Mouse (Mus musculus): Measurements from ENCODE around the gene Polr1b.

Gene Polr1b

GRCm38 (mm10) chr2:129100784-129101310 is at the start of gene Polr1b:
Gene Polr1b, plus strand, starts transcription at chr2:129100995.
- DNase-seq (ENCODE audit: low read depth, low spot score), result peak; percentile 98

- no peak for DNase-seq (ENCODE audit: low read depth, low spot score)
Observed at GRCm38 (mm10) chr2:129052451-129052983, 48.3 kb upstream of the Polr1b start.

- DNase-seq (ENCODE audit: low read depth, low spot score), result no peak
Observed at GRCm38 (mm10) chr2:129055741-129056140, 45.1 kb upstream of the Polr1b start.

GRCm38 (mm10) chr2:129056597-129056996 is 44.2 kb upstream of the Polr1b start:
- DNase-seq (ENCODE audit: low read depth, low spot score), result no peak

- DNase-seq (ENCODE audit: low read depth, low spot score), result no peak
Observed at GRCm38 (mm10) chr2:129057256-129057655, 43.5 kb upstream of the Polr1b start.

GRCm38 (mm10) chr2:129057920-129058361 is 42.9 kb upstream of the Polr1b start:
- DNase-seq (ENCODE audit: low read depth, low spot score), result no peak

- DNase-seq (ENCODE audit: low read depth, low spot score), result no peak
Observed at GRCm38 (mm10) chr2:129061456-129062059, 39.2 kb upstream of the Polr1b start.

GRCm38 (mm10) chr2:129065437-129066282 is 35.1 kb upstream of the Polr1b start, which contains the start of gene Ttl:
Gene Ttl, plus strand, starts transcription at chr2:129065942.
- peak; percentile 79 for DNase-seq (ENCODE audit: low read depth, low spot score)

- DNase-seq (ENCODE audit: low read depth, low spot score), result peak; percentile 87
Observed at GRCm38 (mm10) chr2:129066326-129066725, 34.5 kb upstream of the Polr1b start.

GRCm38 (mm10) chr2:129070296-129070695 is 30.5 kb upstream of the Polr1b start:
- peak; percentile 64 for DNase-seq (ENCODE audit: low read depth, low spot score)

GRCm38 (mm10) chr2:129078313-129078712 is 22.5 kb upstream of the Polr1b start:
- DNase-seq (ENCODE audit: low read depth, low spot score), result no peak

- DNase-seq (ENCODE audit: low read depth, low spot score), result no peak
Observed at GRCm38 (mm10) chr2:129079194-129079593, 21.6 kb upstream of the Polr1b start.

- no peak for DNase-seq (ENCODE audit: low read depth, low spot score)
Observed at GRCm38 (mm10) chr2:129081097-129081496, 19.7 kb upstream of the Polr1b start.

- DNase-seq (ENCODE audit: low read depth, low spot score), result no peak
Observed at GRCm38 (mm10) chr2:129083514-129083913, 17.3 kb upstream of the Polr1b start.

GRCm38 (mm10) chr2:129084959-129085358 is 15.8 kb upstream of the Polr1b start:
- DNase-seq (ENCODE audit: low read depth, low spot score), result peak; percentile 58

- DNase-seq (ENCODE audit: low read depth, low spot score), result no peak
Observed at GRCm38 (mm10) chr2:129087520-129087919, 13.3 kb upstream of the Polr1b start.

GRCm38 (mm10) chr2:129090370-129090769 is 10.4 kb upstream of the Polr1b start:
- DNase-seq (ENCODE audit: low read depth, low spot score), result peak; percentile 71

- peak; percentile 54 for DNase-seq (ENCODE audit: low read depth, low spot score)
Observed at GRCm38 (mm10) chr2:129092810-129093209, 8.0 kb upstream of the Polr1b start.

GRCm38 (mm10) chr2:129093926-129094724 is 6.7 kb upstream of the Polr1b start:
- peak; percentile 76 for DNase-seq (ENCODE audit: low read depth, low spot score)

GRCm38 (mm10) chr2:129112924-129113323 is 12.1 kb downstream of the Polr1b start:
- DNase-seq (ENCODE audit: low read depth, low spot score), result peak; percentile 32

GRCm38 (mm10) chr2:129115706-129116367 is 15.0 kb downstream of the Polr1b start:
- no peak for DNase-seq (ENCODE audit: low read depth, low spot score)

All from brain, adult 2 months (tissue).